Mouse (Mus musculus) Muller cell, postnatal 12 days (primary cell): Measurements from ENCODE around the gene Ogfod2.
A peak's percentile ranks its signal among the peaks of the same experiment; 100 is the strongest.

Experiments
- DNase-seq: peaks from one replicate; pipeline ENCODE4 v3.0.0-alpha.2; 2015; ENCODE audit errors: inconsistent ontology term

Gene Ogfod2

DNA sequence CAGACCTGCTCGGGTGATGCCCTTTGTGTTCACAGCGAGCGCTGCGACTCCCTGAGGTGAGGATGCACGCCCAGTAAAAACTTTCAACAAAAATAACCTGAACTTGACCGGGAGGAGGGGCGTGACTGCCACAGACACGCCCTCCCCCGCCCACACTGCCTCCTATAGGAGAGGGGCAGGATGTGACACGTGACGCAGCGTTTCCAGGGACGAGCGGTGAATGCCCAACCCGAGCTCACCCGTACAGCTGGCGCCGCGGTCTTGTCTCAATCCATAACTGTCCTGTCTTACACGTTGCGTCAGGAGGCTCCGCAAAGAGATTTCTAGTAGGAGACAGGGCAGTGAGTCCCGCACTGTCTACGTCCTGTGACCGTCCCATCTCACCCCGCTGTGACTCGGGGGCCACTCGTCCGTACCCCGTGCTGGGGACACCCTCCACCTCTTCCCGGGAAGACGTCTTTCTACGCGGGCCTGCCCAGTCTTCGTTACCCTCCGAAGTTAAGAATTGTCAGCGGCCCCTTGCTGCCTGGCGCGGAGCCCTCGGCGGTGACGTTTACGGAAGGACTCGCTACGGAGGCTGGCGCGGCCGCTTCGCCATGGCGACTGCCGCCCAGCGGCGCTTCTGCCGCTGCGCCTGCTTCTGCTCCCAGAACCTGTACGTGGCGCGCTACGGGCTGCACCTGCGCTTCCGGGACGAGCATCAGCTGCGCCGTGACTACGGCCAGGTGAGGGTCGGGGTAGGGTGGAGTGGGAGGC is at the start of gene Ogfod2:
Gene Ogfod2 (plus strand): TSS at position 556 of the 756 bp plus-strand sequence.
- DNase-seq: peak; percentile 98

DNA sequence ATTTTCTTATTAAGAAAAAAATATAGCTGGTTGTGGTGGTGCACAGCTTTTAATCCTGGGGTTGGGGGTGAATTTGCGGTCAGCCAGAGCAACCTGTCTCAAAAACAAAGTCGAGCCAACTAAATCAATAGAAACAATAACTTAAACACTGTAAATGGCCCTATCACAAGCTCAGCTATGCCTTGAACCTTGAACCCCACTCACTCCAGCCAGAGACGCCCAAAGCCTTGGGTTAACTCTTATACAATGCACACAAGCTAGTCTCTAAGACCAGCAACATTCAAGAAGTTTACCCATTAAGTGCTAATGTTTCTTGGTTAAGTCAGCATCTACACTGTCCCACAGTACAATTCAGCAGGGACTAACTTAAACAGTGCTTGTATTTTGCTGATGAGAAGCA is 42.4 kb upstream of the Ogfod2 start:
- DNase-seq: no peak

DNA sequence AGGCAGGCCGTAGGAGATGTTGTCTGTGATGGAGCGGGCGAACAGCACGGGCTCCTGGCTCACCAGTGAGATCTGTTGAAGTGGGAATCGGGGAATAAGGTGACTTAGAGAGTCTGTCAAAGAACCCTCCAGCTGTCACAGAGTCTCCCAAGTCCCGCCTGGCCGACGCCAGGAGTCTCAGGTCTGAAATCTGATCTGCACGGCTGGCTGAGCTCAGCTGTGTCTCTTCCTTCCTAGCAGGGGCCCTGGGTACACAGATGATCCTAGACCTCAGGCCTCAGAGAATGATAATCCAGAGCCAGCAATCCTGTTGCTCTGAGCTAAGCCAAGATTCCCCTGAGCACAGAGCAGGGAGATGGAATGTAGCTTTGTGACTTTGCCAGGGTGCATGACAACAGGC is 38.4 kb upstream of the Ogfod2 start:
- no peak for DNase-seq

DNA sequence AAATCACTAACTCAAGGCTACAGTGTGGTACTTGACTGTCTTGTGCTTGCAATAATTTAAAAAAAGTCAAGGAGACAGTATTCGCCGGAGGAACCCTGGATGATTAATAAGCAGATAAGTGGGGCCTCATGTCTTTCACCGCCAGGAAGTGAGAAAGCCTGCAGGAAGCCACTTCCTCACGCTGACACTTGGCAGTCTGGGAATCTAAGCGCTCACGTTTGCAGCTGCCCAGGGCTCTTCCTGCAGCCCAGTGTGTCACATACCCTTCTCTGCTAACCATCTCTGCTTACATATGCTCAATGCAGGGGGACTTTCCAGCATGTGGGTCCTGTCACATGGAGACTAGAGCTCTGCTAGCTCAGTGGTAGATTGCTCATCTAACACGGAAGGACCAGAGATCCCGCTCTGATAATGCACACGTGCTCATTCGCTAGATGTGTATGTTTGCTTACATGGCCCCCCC is 37.2 kb upstream of the Ogfod2 start:
- DNase-seq: no peak

DNA sequence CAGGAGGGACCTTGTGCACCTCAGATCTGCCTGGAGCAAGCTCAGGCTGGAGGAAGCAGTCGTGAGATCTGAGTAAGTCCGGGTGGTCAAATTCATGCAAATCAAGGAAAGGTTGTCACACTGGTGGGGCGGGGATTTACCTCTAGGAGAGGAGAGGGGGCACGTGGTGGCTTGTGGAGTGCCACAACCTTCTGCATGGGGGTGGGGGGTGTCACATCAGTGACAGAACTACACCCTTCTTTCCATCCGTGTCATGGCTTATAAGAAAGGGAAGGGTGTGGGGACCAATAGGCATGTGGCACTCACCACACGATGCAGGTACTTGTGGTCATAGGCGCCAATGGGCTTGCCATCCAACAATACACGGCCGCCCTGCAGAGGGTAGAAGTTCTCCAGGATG is 36.4 kb upstream of the Ogfod2 start:
- no peak for DNase-seq

DNA sequence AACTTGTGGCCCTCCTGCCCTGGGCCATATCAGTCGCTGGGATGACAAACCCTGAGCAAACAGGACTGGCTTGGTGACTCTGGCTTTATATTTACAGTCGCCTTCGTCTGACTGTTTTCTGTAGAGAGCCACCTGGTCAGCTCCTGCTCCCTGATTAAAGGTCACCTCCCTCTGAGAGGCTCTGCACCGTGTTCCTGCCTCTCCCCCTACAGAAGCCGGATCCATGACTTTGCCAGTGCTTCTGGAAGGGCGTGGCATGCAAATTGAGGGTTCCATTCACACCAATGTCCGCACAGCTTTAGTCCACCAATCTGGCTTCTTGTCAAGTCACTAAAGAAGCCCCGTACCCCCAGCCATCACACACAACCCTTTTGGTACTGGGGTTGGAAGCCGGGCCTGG is 35.5 kb upstream of the Ogfod2 start:
- DNase-seq: no peak

DNA sequence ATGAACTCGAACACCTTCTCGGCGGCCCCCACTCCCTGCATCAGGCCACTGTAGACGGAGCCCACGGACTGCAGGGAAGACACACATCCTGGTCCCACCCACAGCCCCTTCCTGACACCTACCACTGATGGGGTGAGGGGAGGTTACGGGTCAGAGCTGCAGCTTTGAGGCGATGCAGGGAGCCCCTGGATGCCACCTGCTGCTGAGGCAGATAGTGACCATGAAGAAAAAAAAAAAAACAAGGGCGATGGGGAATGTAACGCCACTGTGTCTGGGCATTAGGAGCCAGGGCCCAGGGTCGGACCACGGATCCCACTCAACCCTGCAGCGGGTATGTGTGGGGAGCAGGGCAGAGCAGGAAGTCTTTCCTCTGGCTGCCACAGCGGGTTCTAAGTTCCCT is 34.9 kb upstream of the Ogfod2 start:
- DNase-seq: no peak

DNA sequence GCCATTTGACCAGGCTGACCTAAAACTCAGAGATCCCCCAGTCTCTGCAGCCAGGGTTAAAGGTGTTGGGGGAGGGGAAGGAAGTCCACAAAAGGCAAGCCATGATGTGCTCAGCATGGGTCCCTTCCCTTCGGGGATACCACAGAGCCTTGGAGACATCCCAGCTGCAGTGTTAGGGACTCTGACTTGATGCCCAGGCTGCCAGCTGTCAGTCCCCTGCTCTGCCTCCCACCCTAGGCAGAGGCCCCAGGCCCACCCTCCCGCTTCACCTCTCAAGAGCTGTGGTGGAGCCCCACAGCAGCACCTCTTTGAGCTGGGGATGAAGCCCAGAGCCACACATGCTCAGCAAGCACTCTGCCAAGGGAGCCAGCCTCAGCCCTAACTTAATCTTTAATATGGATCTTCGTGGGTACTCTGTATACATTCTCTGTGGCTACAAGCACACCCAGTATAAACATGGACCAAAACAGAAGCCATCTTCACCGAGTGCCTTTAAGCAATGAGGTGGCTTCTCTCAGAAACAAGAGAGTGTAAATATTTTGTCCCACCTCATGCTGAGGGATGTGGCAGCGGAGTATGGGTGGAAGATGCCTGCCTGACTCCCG is 34.1 kb upstream of the Ogfod2 start:
- no peak for DNase-seq

DNA sequence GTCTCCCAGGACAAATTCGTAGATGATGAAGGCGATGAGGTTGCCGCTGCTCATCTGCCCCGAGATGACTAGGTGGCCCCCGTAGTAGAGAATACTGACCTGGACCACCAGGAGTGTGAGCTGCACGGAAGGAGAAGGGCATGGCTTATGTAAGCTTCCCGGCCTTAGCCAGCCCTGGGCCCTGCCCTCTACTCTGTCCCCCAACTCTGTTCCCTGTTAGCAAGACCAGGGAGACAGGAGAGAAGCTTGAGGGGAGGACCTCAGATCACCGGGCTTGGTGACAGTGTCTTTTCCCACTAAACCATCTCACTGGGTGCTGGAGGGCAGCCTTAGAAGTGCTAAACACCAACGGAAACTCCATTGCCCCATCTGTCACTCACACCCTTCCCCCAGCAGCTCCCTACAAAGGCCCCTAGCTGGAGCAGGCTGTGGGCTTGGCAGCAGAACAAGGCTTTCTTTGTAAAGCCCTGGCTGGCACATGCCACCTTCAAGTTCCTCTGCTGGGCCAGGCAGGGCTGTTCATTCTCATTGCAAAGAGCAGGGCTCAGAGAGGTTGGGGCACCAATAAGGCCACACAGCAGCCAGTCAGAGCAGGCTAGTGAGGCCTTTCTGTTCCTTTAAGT is 33.2 kb upstream of the Ogfod2 start:
- DNase-seq: peak; percentile 88

DNA sequence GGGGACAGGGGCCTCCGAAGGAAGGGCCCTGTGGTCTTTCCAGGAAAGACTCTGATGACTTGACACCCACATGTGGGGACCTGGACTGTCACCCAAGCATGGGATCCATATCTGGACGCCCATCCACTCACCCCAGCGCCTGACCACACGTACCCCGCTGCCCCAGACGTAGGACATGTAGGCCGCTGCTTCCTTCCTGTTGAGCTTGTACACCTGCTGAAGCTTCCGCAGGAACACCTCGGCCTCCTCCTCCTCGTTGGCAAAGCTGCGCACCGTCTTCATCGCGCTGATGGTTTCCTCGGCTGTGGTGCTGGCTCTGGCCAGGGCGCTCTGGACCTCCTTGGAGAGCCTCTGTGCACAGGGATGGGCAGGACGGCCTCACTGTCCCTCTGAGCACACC is 32.2 kb upstream of the Ogfod2 start:
- DNase-seq: no peak

DNA sequence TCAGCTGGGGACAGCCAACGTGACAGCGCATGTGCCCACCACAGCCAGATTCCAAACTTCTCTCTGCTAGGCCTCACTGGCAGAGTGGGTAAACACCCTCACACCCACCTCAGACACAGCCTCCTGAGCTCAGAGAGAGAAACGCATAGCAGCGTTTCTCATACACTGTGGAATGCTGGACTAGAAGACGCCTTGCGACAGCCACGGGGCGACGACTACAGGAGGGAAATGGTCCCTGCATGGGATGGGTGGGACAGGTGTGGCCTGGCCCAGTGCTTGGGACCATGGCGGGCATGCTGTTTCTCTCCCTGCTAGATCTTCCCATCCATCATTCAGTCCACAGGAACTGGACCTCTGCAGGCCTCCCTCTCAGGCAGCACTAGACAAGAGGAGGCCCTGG is 29.6 kb upstream of the Ogfod2 start:
- DNase-seq: no peak

DNA sequence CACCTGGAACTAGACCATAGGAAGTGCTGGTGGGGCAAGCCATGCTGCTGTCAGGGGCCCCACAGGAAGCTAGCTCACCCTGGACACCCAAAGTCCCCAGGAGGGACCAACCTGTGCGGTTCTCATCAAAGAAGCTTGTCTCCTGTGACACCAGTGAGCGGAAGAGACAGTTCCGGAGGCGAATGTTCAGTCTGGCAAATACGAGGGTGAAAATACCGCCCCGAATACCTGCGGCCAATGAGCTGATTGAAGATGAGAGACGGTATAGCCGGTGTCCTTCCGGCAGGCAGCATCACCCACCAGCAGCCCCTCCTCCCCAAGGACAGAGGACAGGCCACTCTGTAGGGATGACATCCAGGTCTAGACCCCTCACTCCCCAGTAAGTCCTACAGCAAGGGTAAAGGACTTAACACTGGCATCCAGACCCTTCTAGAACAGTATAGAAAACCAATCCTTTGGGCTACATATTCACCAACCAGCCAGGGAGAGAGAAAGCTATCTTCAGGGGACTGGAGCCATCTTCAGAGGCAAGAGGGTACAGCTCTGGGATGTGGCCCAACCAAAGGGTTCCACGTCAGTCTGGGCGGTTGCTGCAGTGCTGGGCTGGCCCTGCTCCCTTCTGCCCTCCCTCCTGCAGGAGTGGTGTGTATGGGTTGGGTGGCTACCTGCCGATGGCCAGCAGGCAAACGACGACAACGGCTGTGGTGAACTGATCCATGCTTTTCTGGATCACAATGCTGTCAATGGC is 29.0 kb upstream of the Ogfod2 start:
- DNase-seq: no peak

DNA sequence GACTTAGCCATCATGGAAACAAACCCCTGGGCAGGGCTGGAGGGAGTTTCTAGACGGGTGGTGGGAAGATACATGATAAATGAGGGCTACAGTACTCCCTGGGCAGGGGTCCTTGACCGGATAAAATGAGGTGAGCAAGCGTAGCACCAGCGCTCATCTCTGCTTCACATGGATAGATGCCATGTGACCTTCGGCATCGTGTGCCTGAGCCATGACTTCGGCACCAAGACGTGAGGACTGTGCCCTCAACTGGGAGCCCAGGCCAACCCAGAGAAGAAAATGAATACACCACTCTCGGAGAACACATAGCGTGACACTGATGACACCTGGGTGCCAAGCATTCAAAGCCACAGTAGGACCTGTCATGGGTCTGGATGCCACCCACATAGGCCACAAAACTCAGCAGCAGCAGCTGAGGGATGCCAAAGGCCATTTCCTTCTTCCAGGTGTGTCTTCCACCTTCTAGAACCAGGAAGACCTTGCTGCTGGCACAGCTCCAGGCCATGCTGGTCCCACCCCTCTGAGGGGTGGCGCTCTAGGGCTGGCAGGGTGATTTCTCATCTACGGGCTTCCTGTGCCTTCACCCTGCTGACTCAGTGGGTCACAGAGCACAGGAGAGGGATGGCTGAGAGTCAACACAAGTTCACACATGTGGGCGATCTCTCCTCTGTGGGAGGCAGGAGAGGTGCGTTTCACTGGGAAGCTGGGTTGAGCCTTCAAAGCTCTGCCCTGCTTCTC is 28.1 kb upstream of the Ogfod2 start:
- DNase-seq: no peak

DNA sequence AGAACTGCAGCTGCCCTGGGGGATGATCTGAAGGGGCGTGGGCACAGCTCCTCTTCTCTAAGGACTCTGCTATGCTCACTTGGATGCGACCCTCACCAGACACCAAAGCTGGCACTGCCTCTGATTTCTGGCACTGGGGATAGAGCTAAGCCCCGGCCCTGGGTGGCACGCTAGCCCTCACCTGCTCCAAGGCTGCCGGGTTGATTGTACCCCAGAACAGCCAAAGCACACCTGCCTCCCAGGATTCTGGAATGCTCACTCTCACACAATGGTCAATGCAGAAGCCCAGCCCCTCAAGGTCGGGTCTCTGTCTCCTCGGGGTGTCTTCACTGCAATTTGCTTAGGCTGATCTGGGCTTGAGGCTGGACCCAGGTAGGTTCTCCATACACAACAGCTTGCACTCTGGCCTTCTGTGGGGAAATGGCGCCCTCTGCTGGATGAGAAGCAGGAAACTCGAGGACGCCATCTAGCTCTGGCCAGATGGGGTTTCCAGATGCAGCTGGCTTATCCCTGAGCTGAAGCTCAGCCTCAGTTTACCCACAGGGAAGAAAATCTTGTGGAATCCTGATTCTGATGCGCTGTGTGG is 27.4 kb upstream of the Ogfod2 start:
- peak; percentile 69 for DNase-seq

DNA sequence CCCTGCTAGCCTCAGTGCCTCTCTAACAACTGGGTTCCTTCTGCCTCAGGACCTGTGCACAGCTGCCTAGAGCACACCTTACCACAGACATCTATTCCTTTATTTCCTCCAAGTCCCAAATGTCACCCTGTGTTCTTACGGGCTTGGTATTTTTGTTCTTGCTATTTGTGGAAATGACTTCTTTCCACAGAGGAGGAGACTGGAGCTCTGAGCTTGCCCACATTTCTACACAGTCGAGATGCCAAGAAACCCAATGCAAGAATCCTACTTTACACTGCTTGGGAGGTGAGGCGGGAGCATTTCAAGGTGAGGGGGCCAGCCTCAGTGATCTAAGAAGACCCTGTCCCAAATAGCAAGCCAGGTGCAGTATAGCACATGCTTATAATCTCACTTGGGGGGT is 26.6 kb upstream of the Ogfod2 start:
- DNase-seq: no peak

DNA sequence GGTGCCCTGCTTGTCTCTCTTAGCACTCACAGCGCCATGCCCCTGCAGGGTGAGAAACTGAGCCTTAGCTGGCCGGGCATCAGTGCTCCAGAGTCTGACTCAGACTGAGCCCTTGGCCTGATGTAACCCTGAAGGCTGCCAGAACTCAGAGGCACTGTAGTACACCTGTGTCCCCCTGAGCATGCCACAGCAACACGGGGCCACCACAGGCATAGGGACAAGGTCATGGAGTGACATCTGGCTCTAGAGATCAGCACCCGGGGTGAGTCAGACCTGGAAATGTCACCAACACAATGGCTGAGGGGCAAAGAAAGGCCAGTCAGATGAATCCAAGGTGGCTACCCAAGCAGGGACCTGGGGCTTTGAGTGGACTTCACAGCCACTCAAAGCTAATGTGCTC is 25.2 kb upstream of the Ogfod2 start:
- no peak for DNase-seq

DNA sequence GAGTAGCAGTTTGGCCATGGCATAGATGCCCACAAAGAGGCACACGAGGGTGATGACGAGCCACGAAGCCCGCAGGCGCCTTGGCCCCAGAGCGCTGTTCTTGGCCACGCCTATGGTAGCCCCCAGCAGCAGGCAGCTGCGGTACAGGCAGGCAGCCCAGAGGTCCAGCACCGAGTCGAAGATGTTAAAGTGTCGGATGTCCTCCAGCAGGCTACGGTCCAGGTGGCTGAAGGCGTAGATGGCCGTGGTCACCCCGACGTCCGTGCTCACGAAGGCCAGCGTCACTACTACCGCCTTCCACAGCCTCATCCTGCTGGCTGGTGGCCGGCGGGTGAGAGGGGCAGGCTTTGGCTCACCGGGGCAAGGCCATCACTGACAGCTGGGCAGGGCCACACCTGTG is 22.2 kb upstream of the Ogfod2 start:
- DNase-seq: no peak

DNA sequence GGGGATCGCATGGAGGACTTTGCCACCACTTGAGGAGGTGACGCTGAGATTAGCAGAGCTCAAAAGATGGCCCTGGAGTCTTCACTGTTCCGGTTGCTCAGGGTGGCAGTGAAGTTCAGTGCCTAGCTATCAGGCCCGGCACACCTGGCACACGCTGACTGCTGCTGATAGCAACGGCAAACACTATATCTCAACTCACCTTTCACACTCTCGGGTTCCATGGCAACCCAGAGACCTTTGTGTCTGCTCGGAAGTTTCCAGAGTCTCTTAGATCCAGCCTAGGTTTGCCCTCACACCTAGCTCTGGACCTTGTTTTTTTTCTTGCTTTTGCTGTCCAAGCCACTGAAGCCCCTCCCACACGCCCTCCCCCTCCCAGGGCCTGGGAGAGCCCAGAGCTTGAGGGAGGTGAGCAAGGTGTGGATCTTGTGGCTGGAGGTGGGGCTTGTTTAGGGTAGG is 20.1 kb upstream of the Ogfod2 start:
- no peak for DNase-seq

DNA sequence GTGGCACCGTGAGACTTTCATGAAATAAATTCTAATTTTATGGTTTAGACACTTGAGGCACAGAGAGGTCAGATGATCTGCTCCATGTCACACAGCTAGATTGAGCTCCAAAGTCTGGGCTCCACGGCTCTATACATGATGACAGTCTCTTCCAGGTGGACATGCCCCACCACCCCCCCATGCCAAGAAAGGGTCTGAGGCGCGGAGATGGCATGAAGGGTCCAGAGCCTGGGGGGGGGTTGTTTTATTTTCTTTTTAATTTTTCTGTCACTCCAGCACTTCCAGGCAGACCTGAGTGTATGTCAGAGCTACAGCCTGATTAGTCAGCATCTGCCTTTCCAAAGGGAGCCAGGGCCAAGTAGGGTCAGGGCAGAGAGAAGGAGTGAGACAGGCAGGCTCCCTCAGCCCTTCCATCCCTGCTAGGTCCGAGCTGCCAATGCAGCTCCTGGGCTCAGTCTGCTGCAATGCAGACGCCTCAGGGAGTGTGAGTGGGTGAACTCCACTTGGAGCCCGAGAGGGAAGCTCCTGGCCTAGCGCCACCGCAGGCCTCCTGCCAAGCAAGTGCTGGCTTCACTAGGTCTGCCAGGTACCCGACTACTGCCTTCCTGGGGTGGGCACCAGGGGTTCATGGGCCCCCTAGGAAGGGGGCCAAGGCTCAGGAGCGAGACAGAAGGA is 18.8 kb upstream of the Ogfod2 start:
- peak; percentile 63 for DNase-seq

DNA sequence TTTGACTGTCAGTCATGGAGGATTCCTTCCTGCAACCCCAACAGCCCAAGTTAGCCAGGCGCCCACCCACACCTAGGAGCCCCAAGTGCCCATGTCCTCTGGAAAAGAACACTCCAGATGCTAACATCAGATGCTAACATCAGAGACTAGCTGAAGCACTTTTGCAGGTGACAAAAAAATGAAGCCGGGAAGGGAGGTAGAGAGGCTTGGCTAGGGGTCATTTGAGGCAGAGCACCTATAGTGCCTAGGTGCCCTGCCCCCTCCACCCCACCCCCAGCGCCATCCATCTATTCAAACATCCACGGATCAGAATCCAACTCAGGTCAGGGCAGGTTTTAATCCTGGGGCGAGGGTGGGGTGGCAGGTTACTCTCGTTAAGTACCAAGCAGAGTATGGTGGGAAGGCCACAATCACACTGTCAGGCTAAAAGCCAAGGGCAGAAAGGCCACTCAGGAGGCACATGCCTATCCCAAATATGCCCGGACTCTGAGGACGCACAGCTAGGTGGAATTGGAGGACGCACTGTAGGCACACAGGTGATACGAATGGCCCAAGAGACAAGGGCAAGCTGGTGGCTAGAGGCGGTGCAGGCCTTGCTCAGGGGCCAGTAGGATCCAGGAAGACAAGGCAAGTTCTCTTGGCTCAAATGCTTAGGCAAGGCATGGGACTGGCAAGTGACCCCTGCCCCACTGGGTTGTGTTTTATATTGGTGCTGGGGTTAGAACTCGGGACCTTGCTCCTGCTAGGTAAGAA is 18.1 kb upstream of the Ogfod2 start:
- DNase-seq: no peak
